Mouse (Mus musculus) hindbrain, embryonic 14.5 days (tissue): ENCODE results near the gene Hivep2. TPM values are rescaled to one million over a fixed set of nuclear protein-coding genes. Genes with fewer than 3 reads are reported as not detected.

Experiments
- ATAC-seq: fragments of 200-750 bp; cut with Nextera tagmentation; 2 replicates; pipeline ENCODE4 v1.8.0; 2017; ENCODE audit warnings: moderate number of reproducible peaks, mild to moderate bottlenecking, moderate TSS enrichment, moderate library complexity; ENCODE audit not compliant: low FRiP score
- DNase-seq: peaks from one replicate; pipeline ENCODE4 v3.0.0-alpha.2; 2015; ENCODE audit warnings: low spot score
- H3K27ac ChIP-seq: fragments of 300-500 bp; sonication (generic); 2 replicates; pipeline ENCODE4 v1.5.1; 2014; ENCODE audit warnings: mild to moderate bottlenecking, moderate library complexity
- H3K27me3 ChIP-seq: fragments of 300-500 bp; sonication (generic); 2 replicates; pipeline ENCODE4 v1.6.1; 2014; ENCODE audit warnings: mild to moderate bottlenecking, low read length, mixed read lengths; ENCODE audit not compliant: control insufficient read depth, insufficient read depth
- H3K36me3 ChIP-seq: fragments of 300-500 bp; sonication (generic); replicated peaks from 2 replicates; pipeline ENCODE4 v1.6.1; 2014; ENCODE audit not compliant: control insufficient read depth, insufficient read depth
- H3K4me1 ChIP-seq: fragments of 300-500 bp; sonication (generic); replicated peaks from 2 replicates; pipeline ENCODE4 v1.6.1; 2014; ENCODE audit warnings: antibody characterized with exemption, low read length, mixed read lengths; ENCODE audit not compliant: control insufficient read depth, insufficient read depth
- H3K4me2 ChIP-seq: fragments of 300-500 bp; sonication (generic); replicated peaks from 2 replicates; pipeline ENCODE4 v1.6.1; 2014; ENCODE audit warnings: mild to moderate bottlenecking, moderate library complexity
- H3K4me3 ChIP-seq: fragments of 300-500 bp; sonication (generic); replicated peaks from 2 replicates; pipeline ENCODE4 v1.5.1; 2014; ENCODE audit warnings: mild to moderate bottlenecking, low read length
- H3K9ac ChIP-seq: fragments of 300-500 bp; sonication (generic); 2 replicates; pipeline ENCODE4 v1.6.1; 2014
- H3K9me3 ChIP-seq: fragments of 300-500 bp; sonication (generic); 2 replicates; pipeline ENCODE4 v1.6.1; 2016; ENCODE audit warnings: low read length; ENCODE audit not compliant: control insufficient read depth
- WGBS: fragments of 180-500 bp; shearing (Covaris S2); extraction: QIAGEN DNeasy Blood & Tissue Kit; methylation state at CpG from one replicate; pipeline ENCODE4 v1.1.7; 2014; 5-methylcytosine and 5-hydroxymethylcytosine counted together
- polyA plus RNA-seq: library from polyadenylated mRNA; unstranded; fragments of >200 nt; fragmentation: Nextera tagmentation; extraction: Ambion mirVana; gene quantifications from 2 replicates; pipeline ENCODE4 v1.2.1, GENCODE M21; 2014

Gene Hivep2
- polyA plus RNA-seq, 1 experiment from 2014 or later, result 17.0 TPM

DNA sequence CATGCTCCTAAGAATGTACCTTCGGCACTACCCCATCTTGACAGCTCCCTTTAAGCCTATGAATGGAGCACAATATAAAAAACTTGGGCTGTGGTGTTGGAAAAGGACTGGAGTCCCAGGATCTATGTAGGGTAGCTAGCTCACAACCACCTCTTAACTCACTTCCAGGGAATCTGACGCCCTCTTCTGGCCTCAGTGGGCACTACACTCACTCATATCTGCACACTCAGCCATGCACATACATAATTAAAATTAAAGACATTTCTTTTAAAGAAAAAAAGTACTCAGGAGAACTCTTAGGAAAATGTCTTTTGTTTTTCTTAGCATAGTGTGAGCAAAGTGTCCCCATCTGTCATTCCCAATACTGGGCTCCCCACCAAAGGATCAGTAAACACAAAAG lies 81.1 kb downstream of the Hivep2 start:
- Histone ChIP-seq H3K36me3 (no peaks in the 10 kb centered on the region), H3K27ac (no peak overlapping the region), H3K4me1 (peaks cover 5% of the 10 kb centered on the region), H3K27me3 (no peaks in the 10 kb centered on the region), H3K4me3 (no peak overlapping the region), H3K9me3 (no peaks in the 10 kb centered on the region), H3K4me2 (no peak overlapping the region), H3K9ac (no peak overlapping the region)
- WGBS, result 67% methylated on average over 2 of the region's 2 CpGs
- no peak for ATAC-seq
- no peak for DNase-seq

DNA sequence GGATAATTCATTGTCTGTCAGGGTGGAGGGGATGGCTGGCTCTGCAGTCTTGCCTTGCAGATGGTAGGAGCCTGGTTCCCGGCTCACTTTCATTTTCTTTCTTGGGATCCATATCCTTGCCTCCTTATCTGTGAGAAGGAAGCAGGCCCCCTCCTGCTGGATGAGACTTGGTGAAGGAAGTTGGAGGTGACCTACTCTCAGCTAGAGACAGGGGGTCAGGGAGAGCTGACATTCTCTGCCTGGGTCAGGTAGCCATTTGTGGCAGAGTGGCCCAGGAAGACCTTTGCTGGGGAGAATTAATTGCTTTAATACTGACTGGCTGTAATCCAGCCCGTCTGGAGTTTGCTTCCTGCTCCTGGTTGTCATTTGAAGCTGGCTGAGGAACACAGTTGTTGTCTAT lies 81.8 kb downstream of the Hivep2 start:
- 53% methylated on average over 2 of the region's 2 CpGs for WGBS
- Histone ChIP-seq H3K9me3 (no peaks in the 10 kb centered on the region), H3K4me1 (peaks cover 5% of the 10 kb centered on the region), H3K4me3 (no peak overlapping the region), H3K27me3 (no peaks in the 10 kb centered on the region), H3K4me2 (no peak overlapping the region), H3K27ac (no peak overlapping the region), H3K36me3 (no peaks in the 10 kb centered on the region), H3K9ac (no peak overlapping the region)
- DNase-seq, result no peak
- ATAC-seq, result no peak

DNA sequence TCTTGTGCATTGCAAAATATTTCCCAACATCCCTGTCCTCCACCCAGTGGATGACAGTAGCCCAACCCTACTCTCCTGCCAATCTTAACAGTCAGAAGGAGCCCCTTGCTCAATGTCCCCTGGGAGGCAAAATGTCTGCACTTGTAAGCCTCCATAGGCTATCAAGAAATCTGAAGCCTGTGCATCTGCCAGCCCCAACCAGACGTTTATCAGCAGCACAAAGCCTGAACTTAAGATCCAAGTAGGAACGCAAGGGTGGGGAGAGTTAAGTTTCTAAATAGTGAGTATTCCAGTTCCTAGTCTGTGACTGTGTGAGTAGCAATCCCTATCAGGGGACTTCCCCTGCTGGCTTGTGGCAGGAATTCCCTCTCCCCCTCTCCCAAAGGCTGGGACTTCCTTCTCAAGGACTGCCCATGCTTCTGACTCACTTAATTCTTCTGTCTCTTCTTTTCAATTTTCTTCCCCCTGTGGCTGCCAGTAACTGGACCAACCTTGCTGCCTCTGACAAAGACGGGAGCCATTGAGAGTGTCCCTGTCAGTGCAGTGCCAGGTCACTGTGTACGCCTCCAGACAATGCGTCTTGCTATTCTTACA lies 82.5 kb downstream of the Hivep2 start:
- ATAC-seq (no peak), DNase-seq (no peak)
- no peak overlapping the region for H3K4me2 ChIP-seq
- H3K4me1 ChIP-seq, result peaks cover 5% of the 10 kb centered on the region
- H3K9me3 ChIP-seq, result no peaks in the 10 kb centered on the region
- H3K27me3 ChIP-seq, result no peaks in the 10 kb centered on the region
- H3K4me3 ChIP-seq, result no peak overlapping the region
- H3K27ac ChIP-seq, result no peak overlapping the region
- 68% methylated on average over 5 of the region's 5 CpGs for WGBS
- no peaks in the 10 kb centered on the region for H3K36me3 ChIP-seq
- H3K9ac ChIP-seq, result no peak overlapping the region

DNA sequence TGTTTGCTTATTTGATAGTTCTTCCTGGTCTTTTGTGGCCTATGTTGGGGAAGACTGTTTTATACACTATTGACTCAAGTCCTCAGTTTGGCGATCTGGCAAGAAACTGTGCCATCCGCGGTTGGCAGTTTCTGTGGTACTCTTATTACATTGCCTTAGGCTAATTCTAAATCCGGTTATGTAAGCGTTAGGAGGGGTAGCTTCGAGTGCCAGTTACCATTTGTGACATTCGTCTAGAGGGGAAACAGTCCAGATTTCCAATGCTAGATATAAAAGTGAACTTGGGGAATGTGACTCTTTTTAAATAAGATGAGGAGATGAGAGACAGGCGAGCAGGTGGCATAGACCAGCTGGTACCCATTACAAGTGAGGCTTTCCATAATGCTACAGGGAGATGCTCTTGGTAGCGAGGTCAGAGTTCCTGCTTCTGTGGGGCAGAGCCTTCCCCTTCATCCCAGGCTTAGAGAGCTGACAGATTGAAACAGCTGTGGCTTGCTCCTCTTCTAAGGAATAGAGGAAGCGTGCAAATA lies 83.1 kb downstream of the Hivep2 start:
- Histone ChIP-seq H3K27ac (no peak overlapping the region), H3K27me3 (no peaks in the 10 kb centered on the region)
- WGBS, result 72% methylated on average over 10 of the region's 10 CpGs

DNA sequence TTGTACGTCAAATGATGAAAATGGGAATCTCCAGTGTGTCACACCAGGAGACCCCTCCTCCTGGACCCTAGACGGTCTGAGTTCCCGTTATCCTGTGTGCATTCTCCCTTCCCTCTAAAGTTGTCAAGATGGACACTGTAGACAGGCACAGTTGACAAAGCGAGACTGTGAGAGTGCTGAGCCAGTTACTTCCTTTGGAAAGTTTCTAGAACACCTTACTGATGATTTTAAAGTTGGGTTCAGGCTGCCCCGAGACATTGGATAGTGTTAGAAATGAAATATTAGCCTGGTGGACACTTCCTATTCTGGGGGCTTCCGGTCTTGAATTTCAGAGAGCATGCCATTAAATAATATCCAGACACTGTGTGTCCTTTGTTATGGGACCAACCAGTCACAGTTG lies 83.8 kb downstream of the Hivep2 start:
- no peak overlapping the region for H3K4me3 ChIP-seq
- H3K27ac ChIP-seq, result no peak overlapping the region
- no peaks in the 10 kb centered on the region for H3K9me3 ChIP-seq
- 88% methylated on average over 6 of the region's 6 CpGs for WGBS
- no peaks in the 10 kb centered on the region for H3K27me3 ChIP-seq
- peaks cover 5% of the 10 kb centered on the region for H3K4me1 ChIP-seq
- ATAC-seq (no peak), DNase-seq (no peak)
- no peaks in the 10 kb centered on the region for H3K36me3 ChIP-seq
- H3K9ac ChIP-seq, result no peak overlapping the region
- H3K4me2 ChIP-seq, result no peak overlapping the region

More for the DNA sequence above, 83.1 kb downstream of the Hivep2 start:
- no peak for DNase-seq
- ATAC-seq, result no peak
- Histone ChIP-seq H3K4me3 (no peak overlapping the region), H3K4me1 (peaks cover 5% of the 10 kb centered on the region), H3K36me3 (no peaks in the 10 kb centered on the region), H3K9me3 (no peaks in the 10 kb centered on the region), H3K4me2 (no peak overlapping the region), H3K9ac (no peak overlapping the region)

DNA sequence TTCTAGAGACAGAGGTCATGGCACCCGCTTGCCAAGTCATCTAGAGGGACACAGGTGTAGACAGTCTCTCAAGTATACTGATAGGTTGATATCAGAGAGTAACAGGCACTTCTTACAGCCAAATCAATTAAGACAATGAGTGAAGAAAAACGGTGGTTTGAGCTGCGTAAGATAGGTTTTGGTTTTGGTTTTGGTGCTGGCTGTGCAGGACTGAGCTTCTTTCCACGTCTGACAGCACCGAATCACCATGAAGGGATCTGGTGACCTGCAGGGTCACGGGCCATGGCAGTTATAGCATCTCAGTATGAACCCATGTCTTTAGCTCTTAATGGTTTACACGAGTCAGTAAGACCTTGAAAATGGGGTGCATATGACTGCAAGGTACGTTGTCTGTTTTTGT lies 84.7 kb downstream of the Hivep2 start:
- Histone ChIP-seq H3K9ac (no peak overlapping the region), H3K27me3 (no peaks in the 10 kb centered on the region), H3K4me3 (no peak overlapping the region), H3K4me1 (peaks cover 10% of the 10 kb centered on the region), H3K36me3 (no peaks in the 10 kb centered on the region), H3K4me2 (no peak overlapping the region), H3K27ac (no peak overlapping the region), H3K9me3 (no peaks in the 10 kb centered on the region)
- DNase-seq (no peak), ATAC-seq (no peak)
- 92% methylated on average over 8 of the region's 8 CpGs for WGBS

DNA sequence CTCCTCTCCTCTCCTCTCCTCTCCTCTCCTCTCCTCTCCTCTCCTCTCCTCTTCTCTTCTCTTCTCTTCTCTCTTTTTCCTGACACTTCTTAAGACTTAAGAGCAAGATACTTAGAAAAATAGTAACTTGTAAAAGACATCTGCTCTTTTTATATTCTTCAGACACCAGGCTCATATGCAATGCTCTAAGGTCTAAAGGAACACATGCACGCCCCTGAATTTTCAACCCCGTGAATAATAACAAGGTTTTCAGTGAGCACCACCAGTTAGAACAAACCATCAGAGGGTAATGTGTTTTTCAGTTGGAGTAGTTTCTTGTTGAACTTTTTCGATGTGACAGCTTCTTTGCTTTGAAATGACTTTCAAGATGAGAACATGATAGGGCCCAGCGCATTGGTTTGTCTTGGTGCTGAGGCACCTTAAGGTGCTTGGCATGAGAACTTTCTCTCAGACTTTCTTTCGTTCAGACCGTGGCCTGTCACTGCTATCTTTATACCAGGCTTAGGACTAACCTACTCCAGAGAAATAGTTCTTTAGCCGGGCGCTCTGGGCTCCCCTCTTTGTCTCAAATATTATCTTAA lies 86.3 kb downstream of the Hivep2 start:
- H3K9me3 ChIP-seq, result no peaks in the 10 kb centered on the region
- H3K9ac ChIP-seq, result no peak overlapping the region
- H3K4me1 ChIP-seq, result peaks cover 22% of the 10 kb centered on the region
- no peak for DNase-seq
- no peak overlapping the region for H3K4me3 ChIP-seq
- H3K27ac ChIP-seq, result no peak overlapping the region
- 95% methylated on average over 8 of the region's 8 CpGs for WGBS
- H3K36me3 ChIP-seq, result no peaks in the 10 kb centered on the region
- no peak for ATAC-seq
- H3K27me3 ChIP-seq, result no peaks in the 10 kb centered on the region
- no peak overlapping the region for H3K4me2 ChIP-seq

DNA sequence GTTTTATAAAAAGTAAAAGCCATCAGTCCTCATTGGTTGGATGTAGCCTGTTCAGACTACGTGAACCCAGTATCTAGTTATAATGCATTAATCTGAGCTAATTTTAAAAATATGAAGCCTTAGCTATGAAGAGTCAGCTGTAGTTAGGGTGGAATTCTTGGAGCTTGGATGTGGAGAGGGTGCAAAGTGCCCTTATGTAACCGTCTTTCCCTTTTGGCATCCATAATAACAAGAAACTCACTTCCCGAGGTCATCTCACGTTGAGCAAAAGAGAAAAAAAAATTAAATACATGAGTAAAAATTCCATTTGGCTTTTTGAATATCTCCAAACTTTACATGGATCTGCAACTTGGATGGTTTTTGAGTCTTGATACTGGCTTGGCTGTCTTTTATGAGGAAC lies 89.0 kb downstream of the Hivep2 start:
- H3K9me3 ChIP-seq, result no peaks in the 10 kb centered on the region
- H3K4me3 ChIP-seq, result no peak overlapping the region
- DNase-seq (no peak), ATAC-seq (no peak)
- peaks cover 26% of the 10 kb centered on the region for H3K4me1 ChIP-seq
- H3K27ac ChIP-seq, result no peak overlapping the region
- H3K27me3 ChIP-seq, result no peaks in the 10 kb centered on the region
- no peaks in the 10 kb centered on the region for H3K36me3 ChIP-seq
- H3K9ac ChIP-seq, result no peak overlapping the region
- 89% methylated on average over 4 of the region's 4 CpGs for WGBS
- no peak overlapping the region for H3K4me2 ChIP-seq

DNA sequence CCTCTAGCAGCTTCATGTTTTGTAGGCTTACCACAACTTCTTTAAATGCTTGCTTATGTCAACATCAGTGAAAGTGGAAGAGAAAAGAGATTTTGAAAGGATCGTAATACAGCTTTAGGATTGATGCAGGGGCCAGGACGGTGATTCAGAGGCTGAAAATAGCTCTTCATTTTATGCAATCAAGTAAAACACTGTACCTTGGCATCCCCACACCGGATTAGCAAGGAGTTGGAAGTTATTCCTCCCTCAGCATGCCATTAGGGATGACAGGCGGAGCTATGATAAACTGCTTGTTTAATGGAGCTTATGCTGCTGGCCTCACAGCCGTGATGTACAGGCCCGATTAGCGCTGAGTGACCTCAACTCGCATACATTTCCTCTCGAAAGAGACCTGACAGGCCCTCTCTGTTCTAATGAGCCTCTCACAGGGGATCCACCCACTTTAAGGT lies 89.7 kb downstream of the Hivep2 start:
- Histone ChIP-seq H3K4me1 (peaks cover 26% of the 10 kb centered on the region), H3K27me3 (no peaks in the 10 kb centered on the region), H3K27ac (no peak overlapping the region), H3K4me3 (no peak overlapping the region), H3K36me3 (no peaks in the 10 kb centered on the region), H3K4me2 (no peak overlapping the region), H3K9ac (no peak overlapping the region), H3K9me3 (no peaks in the 10 kb centered on the region)
- ATAC-seq (no peak; the same call in 1 of the 2 replicates), DNase-seq (peak; percentile 47)
- WGBS, result 21% methylated on average over 9 of the region's 9 CpGs
